Mouse (Mus musculus) stomach, embryonic 15.5 days (tissue): ENCODE measurements around the gene Esrrg. TPM values are rescaled to one million over a fixed set of nuclear protein-coding genes. Genes with fewer than 3 reads are reported as not detected.
A peak's percentile ranks its signal among the peaks of the same experiment; 100 is the strongest.

Source experiments
- ATAC-seq: fragments of 200-750 bp; cut with Nextera tagmentation; 2 replicates; pipeline ENCODE4 v1.8.0; 2017; ENCODE audit warnings: low read depth, moderate number of reproducible peaks, moderate TSS enrichment; ENCODE audit not compliant: insufficient read depth, low FRiP score
- H3K27ac ChIP-seq: fragments of 300-500 bp; sonication (generic); 2 replicates; pipeline ENCODE4 v1.5.1; 2015; ENCODE audit warnings: mild to moderate bottlenecking, inconsistent platforms
- H3K27me3 ChIP-seq: fragments of 300-500 bp; sonication (generic); replicated peaks from 2 replicates; pipeline ENCODE4 v1.6.1; 2015; ENCODE audit warnings: inconsistent platforms
- H3K36me3 ChIP-seq: fragments of 300-500 bp; sonication (generic); 2 replicates; pipeline ENCODE4 v1.6.1; 2015; ENCODE audit warnings: inconsistent platforms
- H3K4me1 ChIP-seq: fragments of 300-500 bp; sonication (generic); 2 replicates; pipeline ENCODE4 v1.6.1; 2015; ENCODE audit warnings: inconsistent platforms
- H3K4me2 ChIP-seq: fragments of 300-500 bp; sonication (generic); 2 replicates; pipeline ENCODE4 v1.6.1; 2015; ENCODE audit warnings: mild to moderate bottlenecking, inconsistent platforms
- H3K4me3 ChIP-seq: fragments of 300-500 bp; sonication (generic); replicated peaks from 2 replicates; pipeline ENCODE4 v1.5.1; 2015; ENCODE audit warnings: inconsistent platforms
- H3K9ac ChIP-seq: fragments of 300-500 bp; sonication (generic); 2 replicates; pipeline ENCODE4 v1.6.1; 2015; ENCODE audit warnings: inconsistent platforms
- H3K9me3 ChIP-seq: fragments of 300-500 bp; sonication (generic); 2 replicates; pipeline ENCODE4 v1.6.1; 2016; ENCODE audit warnings: inconsistent platforms
- WGBS: fragments of 180-500 bp; shearing (Covaris S2); methylation state at CpG from one replicate; pipeline ENCODE4 v1.1.7; 2015; 5-methylcytosine and 5-hydroxymethylcytosine counted together
- polyA plus RNA-seq: library from polyadenylated mRNA; unstranded; fragments of >200 nt; fragmentation: Nextera tagmentation; extraction: Ambion mirVana; gene quantifications from 2 replicates; pipeline ENCODE4 v1.2.1, GENCODE M21; 2015

The Esrrg gene
- polyA plus RNA-seq, 1 experiment from 2014 or later, result 8.2 TPM

DNA sequence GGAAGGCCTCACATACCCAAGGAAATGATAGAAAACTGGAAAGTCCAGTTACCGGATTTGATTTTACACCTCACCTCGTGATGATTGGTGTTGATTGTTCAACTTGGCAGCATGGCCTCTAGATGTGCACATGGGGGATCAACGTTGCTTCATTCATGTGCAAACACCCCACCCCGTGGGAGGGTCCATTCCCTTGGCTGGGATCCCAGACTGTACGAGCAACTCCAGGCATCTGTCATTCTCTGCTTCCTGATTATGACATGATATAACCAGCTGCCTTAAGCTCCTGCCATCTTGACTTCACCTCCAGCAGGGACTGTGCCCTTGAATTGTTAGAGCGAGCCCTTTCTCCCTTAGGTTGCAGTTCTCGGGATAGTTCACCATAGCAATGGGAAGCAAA, 190.7 kb downstream of the Esrrg start:
- H3K27me3 ChIP-seq, result no peaks in the 10 kb centered on the region
- peaks cover 8% of the 10 kb centered on the region; the same call in 1 of the 2 replicates for H3K4me1 ChIP-seq
- no peaks in the 10 kb centered on the region for H3K9me3 ChIP-seq
- no peaks in the 10 kb centered on the region for H3K36me3 ChIP-seq
- H3K27ac ChIP-seq, result no peak overlapping the region
- H3K9ac ChIP-seq, result no peak overlapping the region
- no peak overlapping the region for H3K4me2 ChIP-seq
- no peak overlapping the region for H3K4me3 ChIP-seq
- 46% methylated on average over 7 of the region's 7 CpGs for WGBS
- ATAC-seq, result peak; percentile 47; the same call in 1 of the 2 replicates

GRCm38 (mm10) chr1:187800761-187801160, 192.2 kb downstream of the Esrrg start:
- ATAC-seq, result no peak
- Histone ChIP-seq H3K4me1 (peaks cover 8% of the 10 kb centered on the region; the same call in 1 of the 2 replicates), H3K36me3 (no peaks in the 10 kb centered on the region), H3K27ac (no peak overlapping the region), H3K4me3 (no peak overlapping the region), H3K9me3 (no peaks in the 10 kb centered on the region), H3K9ac (no peak overlapping the region), H3K27me3 (no peaks in the 10 kb centered on the region), H3K4me2 (no peak overlapping the region)
- 79% methylated on average over 10 of the region's 10 CpGs for whole genome bisulfite sequencing

- Histone ChIP-seq H3K4me3 (no peak overlapping the region), H3K27me3 (no peaks in the 10 kb centered on the region), H3K9ac (no peak overlapping the region), H3K4me1 (peaks cover 8% of the 10 kb centered on the region; the same call in 1 of the 2 replicates), H3K4me2 (no peak overlapping the region), H3K9me3 (no peaks in the 10 kb centered on the region), H3K36me3 (no peaks in the 10 kb centered on the region), H3K27ac (no peak overlapping the region)
- no peak for ATAC-seq
- 46% methylated on average over 5 of the region's 5 CpGs for WGBS
Observed at GRCm38 (mm10) chr1:187803566-187803965, 195.0 kb downstream of the Esrrg start.

DNA sequence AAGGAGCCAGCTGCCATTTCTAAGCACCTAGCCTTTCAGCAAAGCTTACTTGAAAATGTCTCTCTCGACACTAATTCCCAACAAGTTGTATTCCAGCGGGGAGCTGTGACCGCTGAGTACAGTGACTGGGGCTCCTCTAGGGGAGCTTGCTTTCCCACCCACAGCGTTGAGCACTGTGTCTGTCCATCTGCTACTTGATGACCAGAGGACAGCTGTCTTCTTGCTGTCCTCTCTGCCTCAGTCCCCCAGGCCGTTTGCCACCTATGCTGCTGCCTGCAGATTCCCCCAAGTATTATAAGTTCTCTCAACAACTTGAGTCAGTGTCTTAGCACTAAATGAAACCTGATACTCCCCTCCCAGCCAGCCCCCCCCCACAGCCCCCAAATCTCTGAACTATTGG, 195.4 kb downstream of the Esrrg start:
- Histone ChIP-seq H3K36me3 (no peaks in the 10 kb centered on the region), H3K4me3 (no peak overlapping the region), H3K4me1 (peaks cover 8% of the 10 kb centered on the region; the same call in 1 of the 2 replicates), H3K9me3 (no peaks in the 10 kb centered on the region), H3K4me2 (no peak overlapping the region; the same call in 1 of the 2 replicates), H3K27me3 (no peaks in the 10 kb centered on the region), H3K9ac (no peak overlapping the region), H3K27ac (no peak overlapping the region)
- no peak for ATAC-seq
- 25% methylated on average over 5 of the region's 5 CpGs for WGBS

DNA sequence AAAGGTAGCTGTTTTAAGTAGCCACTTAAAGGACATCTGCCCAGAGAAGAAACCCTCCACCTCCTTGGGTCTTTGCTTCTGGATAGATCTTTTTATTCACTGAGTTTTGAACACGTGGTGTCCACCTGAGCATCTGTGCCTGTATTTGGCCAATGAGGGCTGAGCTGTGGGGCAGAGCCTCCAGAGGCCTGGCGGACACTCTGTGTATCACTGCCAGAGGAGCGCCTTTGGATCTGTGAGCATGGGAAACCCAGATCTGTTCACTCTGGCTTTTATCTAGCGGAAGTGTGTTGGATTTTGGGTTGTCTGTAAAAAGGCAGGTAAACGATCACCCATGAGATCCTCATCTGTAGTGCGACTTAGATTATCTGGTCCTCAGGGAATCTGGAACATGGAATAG, 196.4 kb downstream of the Esrrg start:
- Histone ChIP-seq H3K27ac (no peak overlapping the region), H3K9me3 (no peaks in the 10 kb centered on the region), H3K4me2 (no peak overlapping the region), H3K36me3 (no peaks in the 10 kb centered on the region), H3K27me3 (no peaks in the 10 kb centered on the region), H3K9ac (no peak overlapping the region), H3K4me1 (peaks cover 8% of the 10 kb centered on the region; the same call in 1 of the 2 replicates), H3K4me3 (no peak overlapping the region)
- 73% methylated on average over 6 of the region's 6 CpGs for whole genome bisulfite sequencing
- no peak for ATAC-seq

- Histone ChIP-seq H3K4me2 (no peak overlapping the region), H3K4me1 (peaks cover 8% of the 10 kb centered on the region; the same call in 1 of the 2 replicates), H3K9me3 (no peaks in the 10 kb centered on the region), H3K36me3 (no peaks in the 10 kb centered on the region), H3K27ac (no peak overlapping the region), H3K27me3 (no peaks in the 10 kb centered on the region), H3K9ac (no peak overlapping the region), H3K4me3 (no peak overlapping the region)
- WGBS, result 50% methylated on average over 12 of the region's 12 CpGs
- no peak for ATAC-seq
Observed at GRCm38 (mm10) chr1:187807477-187808390, 199.1 kb downstream of the Esrrg start.

- H3K27ac ChIP-seq, result no peak overlapping the region
- H3K27me3 ChIP-seq, result no peaks in the 10 kb centered on the region
- 77% methylated on average over 5 of the region's 5 CpGs for WGBS
- no peak for ATAC-seq
- no peaks in the 10 kb centered on the region for H3K36me3 ChIP-seq
- no peak overlapping the region for H3K9ac ChIP-seq
- H3K4me3 ChIP-seq, result no peak overlapping the region
- H3K9me3 ChIP-seq, result no peaks in the 10 kb centered on the region
- H3K4me1 ChIP-seq, result peaks cover 7% of the 10 kb centered on the region; the same call in 1 of the 2 replicates
- no peak overlapping the region for H3K4me2 ChIP-seq
Observed at GRCm38 (mm10) chr1:187808391-187808922, 199.9 kb downstream of the Esrrg start.

- no peak for ATAC-seq
Observed at GRCm38 (mm10) chr1:187809546-187809945, 201.0 kb downstream of the Esrrg start.

DNA sequence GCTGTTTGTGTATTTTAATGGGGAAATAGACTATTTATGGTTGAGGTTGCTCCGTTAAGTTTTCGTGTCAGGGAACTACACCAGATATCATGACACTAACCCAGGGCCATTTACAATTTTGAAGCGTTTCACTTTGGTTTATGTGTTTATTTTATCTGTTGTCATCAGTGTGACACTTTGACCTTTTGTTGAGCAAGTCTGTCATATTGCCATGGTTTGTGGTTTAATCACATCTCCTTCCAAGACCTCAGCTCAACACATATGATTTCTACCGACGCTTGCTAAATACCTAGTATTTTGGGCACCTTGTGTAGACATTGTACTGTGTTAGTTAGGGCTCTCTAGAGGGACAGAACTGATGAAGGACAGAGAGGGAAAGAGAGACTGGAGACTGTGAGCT, 210.8 kb downstream of the Esrrg start:
- H3K27ac ChIP-seq, result no peak overlapping the region
- WGBS, result 90% methylated on average over 5 of the region's 5 CpGs
- H3K4me1 ChIP-seq, result no peaks in the 10 kb centered on the region

More at GRCm38 (mm10) chr1:187809546-187809945, 201.0 kb downstream of the Esrrg start:
- Histone ChIP-seq H3K4me1 (no peaks in the 10 kb centered on the region), H3K4me3 (no peak overlapping the region), H3K36me3 (no peaks in the 10 kb centered on the region), H3K27ac (no peak overlapping the region), H3K9me3 (no peaks in the 10 kb centered on the region), H3K27me3 (no peaks in the 10 kb centered on the region), H3K4me2 (no peak overlapping the region), H3K9ac (no peak overlapping the region)
- 79% methylated on average over 3 of the region's 3 CpGs for WGBS

GRCm38 (mm10) chr1:187821368-187821811, 212.8 kb downstream of the Esrrg start:
- WGBS, result 53% methylated on average over 13 of the region's 13 CpGs
- no peak overlapping the region for H3K4me2 ChIP-seq
- H3K27ac ChIP-seq, result no peak overlapping the region
- no peaks in the 10 kb centered on the region for H3K4me1 ChIP-seq
- H3K4me3 ChIP-seq, result no peak overlapping the region
- H3K36me3 ChIP-seq, result no peaks in the 10 kb centered on the region
- H3K27me3 ChIP-seq, result no peaks in the 10 kb centered on the region
- no peak for ATAC-seq
- no peaks in the 10 kb centered on the region for H3K9me3 ChIP-seq
- H3K9ac ChIP-seq, result no peak overlapping the region

More for the DNA sequence above, 210.8 kb downstream of the Esrrg start:
- no peaks in the 10 kb centered on the region for H3K27me3 ChIP-seq
- no peak overlapping the region for H3K4me3 ChIP-seq
- no peaks in the 10 kb centered on the region for H3K9me3 ChIP-seq
- ATAC-seq, result no peak
- no peak overlapping the region for H3K9ac ChIP-seq
- no peak overlapping the region for H3K4me2 ChIP-seq
- no peaks in the 10 kb centered on the region for H3K36me3 ChIP-seq

DNA sequence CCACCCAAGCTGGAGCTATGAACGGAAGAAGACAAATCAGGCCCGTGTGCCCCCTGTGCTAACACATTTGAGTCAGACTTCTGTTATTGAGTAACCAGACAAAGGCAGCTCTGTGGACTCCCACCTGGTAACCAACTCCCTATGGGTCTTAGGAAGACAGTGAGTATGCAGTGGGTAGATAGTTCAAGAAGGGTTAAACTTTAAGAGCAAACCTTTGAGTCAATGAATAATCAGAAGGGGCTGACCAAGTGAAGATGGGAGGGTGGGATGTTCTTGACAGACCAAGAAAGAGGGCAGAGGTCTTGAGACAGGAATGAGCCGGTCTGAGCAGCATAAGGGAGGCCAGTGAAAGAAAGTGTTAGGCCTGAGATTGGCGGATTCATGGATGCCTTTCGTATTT, 214.8 kb downstream of the Esrrg start:
- no peaks in the 10 kb centered on the region for H3K9me3 ChIP-seq
- H3K27ac ChIP-seq, result no peak overlapping the region
- H3K36me3 ChIP-seq, result no peaks in the 10 kb centered on the region
- H3K4me2 ChIP-seq, result no peak overlapping the region
- H3K4me1 ChIP-seq, result no peaks in the 10 kb centered on the region
- ATAC-seq, result no peak
- H3K27me3 ChIP-seq, result no peaks in the 10 kb centered on the region
- no peak overlapping the region for H3K4me3 ChIP-seq
- WGBS, result 73% methylated on average over 5 of the region's 5 CpGs
- no peak overlapping the region for H3K9ac ChIP-seq

GRCm38 (mm10) chr1:187825421-187826097, 217.0 kb downstream of the Esrrg start:
- Histone ChIP-seq H3K9ac (no peak overlapping the region), H3K27ac (no peak overlapping the region), H3K36me3 (no peaks in the 10 kb centered on the region), H3K4me3 (no peak overlapping the region), H3K27me3 (no peaks in the 10 kb centered on the region), H3K4me2 (no peak overlapping the region), H3K4me1 (no peaks in the 10 kb centered on the region), H3K9me3 (no peaks in the 10 kb centered on the region)
- ATAC-seq, result no peak
- 79% methylated on average over 9 of the region's 9 CpGs for WGBS
